Mouse (Mus musculus): Measurements from ENCODE around the gene Kng1. TPM values are rescaled to one million over a fixed set of nuclear protein-coding genes. Genes with fewer than 3 reads are reported as not detected.
"Not testable (repeated sequence)": the region's sequence is repeated elsewhere in the genome, so short reads cannot be mapped to it uniquely, and the experiment has no call there.

Gene Kng1
- polyA plus RNA-seq (2015; fragmentation: Nextera tagmentation; extraction: Ambion mirVana): 0.67 and 1.0 TPM in 2 replicates

- H3K4me3 ChIP-seq (ENCODE audit: low read length); H3K4me1 ChIP-seq (ENCODE audit: control insufficient read depth, insufficient read depth, low read length); ATAC-seq (replicated peaks; ENCODE audit: extremely low read depth, insufficient read depth, low FRiP score); H3K9me3 ChIP-seq (replicated peaks; ENCODE audit: control insufficient read depth, low read length); H3K27ac ChIP-seq (ENCODE audit: low read length); H3K9ac ChIP-seq (ENCODE audit: low read length); H3K27me3 ChIP-seq (ENCODE audit: control insufficient read depth, insufficient read depth, low read length); H3K36me3 ChIP-seq (ENCODE audit: control insufficient read depth, insufficient read depth); H3K4me2 ChIP-seq (ENCODE audit: low read depth, low read length): not testable (repeated sequence)
- 92% methylated on average over 1 of the region's 1 CpGs for WGBS
Observed at GRCm38 (mm10) chr16:23057668-23058447, at the start of gene Kng1. Gene Kng1 (plus strand): TSS chr16:23057865.

- H3K27me3 ChIP-seq (ENCODE audit: control insufficient read depth, insufficient read depth, low read length); H3K36me3 ChIP-seq (ENCODE audit: control insufficient read depth, insufficient read depth); H3K9ac ChIP-seq (ENCODE audit: low read length); H3K4me3 ChIP-seq (ENCODE audit: low read length); H3K9me3 ChIP-seq (replicated peaks; ENCODE audit: control insufficient read depth, low read length); H3K4me2 ChIP-seq (ENCODE audit: low read depth, low read length); ATAC-seq (replicated peaks; ENCODE audit: extremely low read depth, insufficient read depth, low FRiP score); H3K27ac ChIP-seq (ENCODE audit: low read length); H3K4me1 ChIP-seq (ENCODE audit: control insufficient read depth, insufficient read depth, low read length): not testable (repeated sequence)
- 72% methylated on average over 2 of the region's 2 CpGs for WGBS
Observed at GRCm38 (mm10) chr16:23013786-23014185, 43.9 kb upstream of the Kng1 start.

- WGBS: 87% methylated on average over 8 of the region's 8 CpGs
- H3K9me3 ChIP-seq (replicated peaks; ENCODE audit: control insufficient read depth, low read length); ATAC-seq (replicated peaks; ENCODE audit: extremely low read depth, insufficient read depth, low FRiP score); H3K4me2 ChIP-seq (ENCODE audit: low read depth, low read length); H3K9ac ChIP-seq (ENCODE audit: low read length); H3K27me3 ChIP-seq (ENCODE audit: control insufficient read depth, insufficient read depth, low read length); H3K4me3 ChIP-seq (ENCODE audit: low read length); H3K4me1 ChIP-seq (ENCODE audit: control insufficient read depth, insufficient read depth, low read length); H3K27ac ChIP-seq (ENCODE audit: low read length); H3K36me3 ChIP-seq (ENCODE audit: control insufficient read depth, insufficient read depth): not testable (repeated sequence)
Observed at GRCm38 (mm10) chr16:23014645-23015044, 43.0 kb upstream of the Kng1 start.

- not testable (repeated sequence) for ATAC-seq (replicated peaks; ENCODE audit: extremely low read depth, insufficient read depth, low FRiP score); H3K36me3 ChIP-seq (ENCODE audit: control insufficient read depth, insufficient read depth); H3K27ac ChIP-seq (ENCODE audit: low read length); H3K9ac ChIP-seq (ENCODE audit: low read length); H3K4me2 ChIP-seq (ENCODE audit: low read depth, low read length); H3K4me3 ChIP-seq (ENCODE audit: low read length); H3K27me3 ChIP-seq (ENCODE audit: control insufficient read depth, insufficient read depth, low read length); H3K9me3 ChIP-seq (replicated peaks; ENCODE audit: control insufficient read depth, low read length); H3K4me1 ChIP-seq (ENCODE audit: control insufficient read depth, insufficient read depth, low read length)
- WGBS: 54% methylated on average over 1 of the region's 1 CpGs
Observed at GRCm38 (mm10) chr16:23020571-23020970, 37.1 kb upstream of the Kng1 start.

- no peak overlapping the region for H3K27ac ChIP-seq (ENCODE audit: low read length)
- no peaks in the 10 kb centered on the region for H3K36me3 ChIP-seq (ENCODE audit: control insufficient read depth, insufficient read depth)
- H3K4me1 ChIP-seq (ENCODE audit: control insufficient read depth, insufficient read depth, low read length): no peaks in the 10 kb centered on the region
- H3K4me2 ChIP-seq (ENCODE audit: low read depth, low read length): no peak overlapping the region
- ATAC-seq (replicated peaks; ENCODE audit: extremely low read depth, insufficient read depth, low FRiP score): no peak
- H3K9ac ChIP-seq (ENCODE audit: low read length): no peak overlapping the region
- H3K27me3 ChIP-seq (ENCODE audit: control insufficient read depth, insufficient read depth, low read length): no peaks in the 10 kb centered on the region
- H3K4me3 ChIP-seq (ENCODE audit: low read length): no peak overlapping the region
- WGBS: 69% methylated on average over 6 of the region's 6 CpGs
- H3K9me3 ChIP-seq (replicated peaks; ENCODE audit: control insufficient read depth, low read length): no peaks in the 10 kb centered on the region
Observed at GRCm38 (mm10) chr16:23025111-23025510, 32.6 kb upstream of the Kng1 start.

- no peak for ATAC-seq (replicated peaks; ENCODE audit: extremely low read depth, insufficient read depth, low FRiP score)
- no peak overlapping the region for H3K27ac ChIP-seq (ENCODE audit: low read length)
- no peak overlapping the region for H3K4me3 ChIP-seq (ENCODE audit: low read length)
- no peaks in the 10 kb centered on the region for H3K27me3 ChIP-seq (ENCODE audit: control insufficient read depth, insufficient read depth, low read length)
- no peak overlapping the region for H3K9ac ChIP-seq (ENCODE audit: low read length)
- no peak overlapping the region for H3K4me2 ChIP-seq (ENCODE audit: low read depth, low read length)
- 0 out of 2 replicates have a peak, but pooled peaks cover 2% of the 10 kb centered on the region for H3K4me1 ChIP-seq (ENCODE audit: control insufficient read depth, insufficient read depth, low read length)
- no peaks in the 10 kb centered on the region for H3K9me3 ChIP-seq (replicated peaks; ENCODE audit: control insufficient read depth, low read length)
- no peaks in the 10 kb centered on the region for H3K36me3 ChIP-seq (ENCODE audit: control insufficient read depth, insufficient read depth)
Observed at GRCm38 (mm10) chr16:23026582-23026981, 31.1 kb upstream of the Kng1 start.

GRCm38 (mm10) chr16:23027341-23027740 is 30.3 kb upstream of the Kng1 start:
- H3K36me3 ChIP-seq (ENCODE audit: control insufficient read depth, insufficient read depth): not testable (repeated sequence)
- 29% methylated on average over 3 of the region's 3 CpGs for WGBS

GRCm38 (mm10) chr16:23028966-23029600 is 28.6 kb upstream of the Kng1 start, which contains the start of gene Kng2:
Gene Kng2 (minus strand): TSS chr16:23029482.
- not testable (repeated sequence) for H3K9me3 ChIP-seq (replicated peaks; ENCODE audit: control insufficient read depth, low read length); H3K9ac ChIP-seq (ENCODE audit: low read length)
- WGBS: 78% methylated on average over 3 of the region's 3 CpGs

More at GRCm38 (mm10) chr16:23027341-23027740, 30.3 kb upstream of the Kng1 start:
- H3K4me1 ChIP-seq (ENCODE audit: control insufficient read depth, insufficient read depth, low read length); H3K9me3 ChIP-seq (replicated peaks; ENCODE audit: control insufficient read depth, low read length); H3K9ac ChIP-seq (ENCODE audit: low read length); H3K4me2 ChIP-seq (ENCODE audit: low read depth, low read length); H3K27ac ChIP-seq (ENCODE audit: low read length); H3K4me3 ChIP-seq (ENCODE audit: low read length); ATAC-seq (replicated peaks; ENCODE audit: extremely low read depth, insufficient read depth, low FRiP score); H3K27me3 ChIP-seq (ENCODE audit: control insufficient read depth, insufficient read depth, low read length): not testable (repeated sequence)

GRCm38 (mm10) chr16:23030673-23031435 is 26.8 kb upstream of the Kng1 start:
- Histone ChIP-seq H3K9ac (ENCODE audit: low read length) (no peak overlapping the region), H3K4me1 (ENCODE audit: control insufficient read depth, insufficient read depth, low read length) (0 out of 2 replicates have a peak, but pooled peaks cover 2% of the 10 kb centered on the region), H3K27ac (ENCODE audit: low read length) (no peak overlapping the region), H3K27me3 (ENCODE audit: control insufficient read depth, insufficient read depth, low read length) (no peaks in the 10 kb centered on the region), H3K4me3 (ENCODE audit: low read length) (no peak overlapping the region), H3K36me3 (ENCODE audit: control insufficient read depth, insufficient read depth) (no peaks in the 10 kb centered on the region), H3K4me2 (ENCODE audit: low read depth, low read length) (no peak overlapping the region), H3K9me3 (replicated peaks; ENCODE audit: control insufficient read depth, low read length) (no peaks in the 10 kb centered on the region; the same call in 1 of the 2 replicates)
- no peak for ATAC-seq (replicated peaks; ENCODE audit: extremely low read depth, insufficient read depth, low FRiP score)
- whole genome bisulfite sequencing: 69% methylated on average over 5 of the region's 5 CpGs

More at GRCm38 (mm10) chr16:23028966-23029600, 28.6 kb upstream of the Kng1 start, which contains the start of gene Kng2:
- H3K27ac ChIP-seq (ENCODE audit: low read length); H3K27me3 ChIP-seq (ENCODE audit: control insufficient read depth, insufficient read depth, low read length); ATAC-seq (replicated peaks; ENCODE audit: extremely low read depth, insufficient read depth, low FRiP score); H3K4me3 ChIP-seq (ENCODE audit: low read length); H3K36me3 ChIP-seq (ENCODE audit: control insufficient read depth, insufficient read depth); H3K4me2 ChIP-seq (ENCODE audit: low read depth, low read length); H3K4me1 ChIP-seq (ENCODE audit: control insufficient read depth, insufficient read depth, low read length): not testable (repeated sequence)

Measured in heart, embryonic 16.5 days (tissue).